21 mouse cellular contexts compared by ENCODE assay signal in genomic region chr5:35494773-35495390, GRCm38 (mm10). TPM values are rescaled to one million over a fixed set of nuclear protein-coding genes. Genes with fewer than 3 reads are reported as not detected.
DNase-seq lines count a peak whose midpoint lies in the region; ATAC-seq lines count a peak whose summit lies in the region.
"Had no signal": no experiment of that assay in that cellular context is flagged by ENCODE, and none has a peak within 500 bp of the region (broad histone marks: within the 10 kb centered on the region; RNA-seq: fewer than 3 reads in every experiment).

No protein-coding gene starts in this region.

- 0 out of 2 replicates have a peak overlapping the region, but pooled peaks have one; percentile 19 for H3K9ac ChIP-seq in hindbrain, embryonic 13.5 days
- no peak overlapping the region for H3K9ac ChIP-seq in hindbrain, embryonic 11.5 days (ENCODE audit: low read depth, low read length)
- H3K9ac ChIP-seq: liver, embryonic 14.5 days; midbrain, embryonic 15.5 days had no signal

- H3K27ac ChIP-seq in hindbrain, embryonic 13.5 days: no peak overlapping the region
- H3K27ac ChIP-seq in hindbrain, embryonic 11.5 days (ENCODE audit: low read depth, low read length): no peak overlapping the region
- H3K27ac ChIP-seq: liver, embryonic 14.5 days; midbrain, embryonic 15.5 days had no signal

- no peaks in the 10 kb centered on the region for H3K36me3 ChIP-seq in hindbrain, embryonic 13.5 days
- H3K36me3 ChIP-seq in hindbrain, embryonic 11.5 days (ENCODE audit: control insufficient read depth, insufficient read depth, low read length): no peaks in the 10 kb centered on the region
- H3K36me3 ChIP-seq: midbrain, embryonic 15.5 days had no signal

- WGBS in hindbrain, embryonic 13.5 days: 43% methylated on average over 8 of the region's 8 CpGs
- WGBS in hindbrain, embryonic 11.5 days: 31% methylated on average over 8 of the region's 8 CpGs

- no peak for DNase-seq in hindbrain, embryonic 11.5 days (ENCODE audit: low spot score)
- DNase-seq in MN1 (ENCODE audit: low spot score): peak; percentile 44
- DNase-seq in embryo, embryonic 11 days: peak; percentile 31
- DNase-seq in kidney, postnatal 10 days: peak; percentile 23
- no peak for DNase-seq in layer of hippocampus, postnatal 10 days (ENCODE audit: low spot score in 2 of 2)
- no peak for DNase-seq in heart, postnatal 4 days
- no peak for DNase-seq in heart, adult 18-20 months
- DNase-seq: cerebellum, adult 2 months; gastrocnemius, postnatal 14 days had no signal

- no peak overlapping the region for H3K4me3 ChIP-seq in hindbrain, embryonic 13.5 days
- no peak overlapping the region for H3K4me3 ChIP-seq in hindbrain, embryonic 11.5 days (ENCODE audit: low read depth, low read length)
- H3K4me3 ChIP-seq: midbrain, embryonic 15.5 days; myocyte had no signal

- no peak for ATAC-seq in hindbrain, embryonic 13.5 days (ENCODE audit: low FRiP score)
- ATAC-seq in hindbrain, embryonic 11.5 days (ENCODE audit: low FRiP score): no peak
- ATAC-seq: hindbrain, embryonic 16.5 days; intestine, embryonic 16.5 days; lung, postnatal 0 days; midbrain, embryonic 15.5 days had no signal

- H3K27me3 ChIP-seq in hindbrain, embryonic 13.5 days: peaks cover 19% of the 10 kb centered on the region
- no peaks in the 10 kb centered on the region for H3K27me3 ChIP-seq in hindbrain, embryonic 11.5 days (ENCODE audit: control insufficient read depth, insufficient read depth, low read length)
- H3K27me3 ChIP-seq: midbrain, embryonic 15.5 days had no signal

- no peak overlapping the region for H3K4me2 ChIP-seq in hindbrain, embryonic 13.5 days
- no peak overlapping the region for H3K4me2 ChIP-seq in hindbrain, embryonic 11.5 days (replicated peaks; ENCODE audit: low read depth, low read length)
- H3K4me2 ChIP-seq: midbrain, embryonic 15.5 days had no signal

- no peaks in the 10 kb centered on the region for H3K9me3 ChIP-seq in hindbrain, embryonic 13.5 days
- H3K9me3 ChIP-seq in hindbrain, embryonic 11.5 days (ENCODE audit: control insufficient read depth, low read length): no peaks in the 10 kb centered on the region
- H3K9me3 ChIP-seq: midbrain, embryonic 15.5 days had no signal

- peaks cover 8% of the 10 kb centered on the region for H3K4me1 ChIP-seq in hindbrain, embryonic 13.5 days (replicated peaks)
- peaks cover 11% of the 10 kb centered on the region; the same call in 1 of the 2 replicates for H3K4me1 ChIP-seq in hindbrain, embryonic 11.5 days (replicated peaks; ENCODE audit: control insufficient read depth, insufficient read depth, low read length)
- H3K4me1 ChIP-seq: midbrain, embryonic 15.5 days had no signal

RNA-seq across cellular contexts. Expression of gene Cpz, which starts 30.6 kb away (rescaled TPM):
- polyA plus RNA-seq in hindbrain, embryonic 13.5 days (2015; fragmentation: Nextera tagmentation; extraction: Ambion mirVana): 1.1 and 2.3 TPM in 2 replicates
- polyA plus RNA-seq in hindbrain, embryonic 11.5 days (2014; fragmentation: Nextera tagmentation; extraction: Ambion mirVana): 5.3 and 6.4 TPM in 2 replicates
- total RNA-seq in layer of hippocampus, postnatal 10 days (2021): 1 to 10 TPM; 1.3 to 1.6 TPM
- 1 to 10 TPM; 3.2 to 3.6 TPM for total RNA-seq in heart, postnatal 4 days (2021)
- total RNA-seq in heart, adult 18-20 months (2021): under 1 TPM; 0.22 to 0.41 TPM
- total RNA-seq: CH12.LX; common myeloid progenitor, adult 5-6 weeks; megakaryocyte progenitor cell, adult 5-6 weeks; MEL; neutrophil, adult 5-6 weeks had no signal

Comparison
In these comparisons a context has a peak if more than half of its experiments do, and no peak if none do; other contexts are left out.
1. DNase-seq: peak in MN1 (single experiment), embryo, embryonic 11 days (single experiment) and kidney, postnatal 10 days (single experiment); none in hindbrain, embryonic 11.5 days (single experiment), layer of hippocampus, postnatal 10 days (0 of 2), heart, postnatal 4 days (single experiment) and heart, adult 18-20 months (0 of 2).